Mouse (Mus musculus) midbrain, embryonic 16.5 days (tissue): Measurements from ENCODE around the gene Cdan1. TPM values are rescaled to one million over a fixed set of nuclear protein-coding genes. Genes with fewer than 3 reads are reported as not detected.

ENCODE experiments used
- ATAC-seq: fragments of 200-750 bp; cut with Nextera tagmentation; 2 replicates; pipeline ENCODE4 v1.8.0; 2017; ENCODE audit warnings: moderate TSS enrichment
- H3K27ac ChIP-seq: fragments of 300-500 bp; sonication (generic); 2 replicates; pipeline ENCODE4 v1.5.1; 2014; ENCODE audit warnings: mild to moderate bottlenecking, low read length, mixed read lengths
- H3K27me3 ChIP-seq: fragments of 300-500 bp; sonication (generic); 2 replicates; pipeline ENCODE4 v1.6.1; 2014; ENCODE audit warnings: low read depth, low read length, mixed read lengths; ENCODE audit not compliant: control insufficient read depth, insufficient read depth
- H3K36me3 ChIP-seq: fragments of 300-500 bp; sonication (generic); 2 replicates; pipeline ENCODE4 v1.6.1; 2014; ENCODE audit warnings: mild to moderate bottlenecking, low read length, moderate library complexity, mixed read lengths; ENCODE audit not compliant: control insufficient read depth, insufficient read depth
- H3K4me1 ChIP-seq: fragments of 300-500 bp; sonication (generic); 2 replicates; pipeline ENCODE4 v1.6.1; 2014; ENCODE audit warnings: mild to moderate bottlenecking, low read length, mixed read lengths; ENCODE audit not compliant: control insufficient read depth, insufficient read depth
- H3K4me2 ChIP-seq: fragments of 300-500 bp; sonication (generic); 2 replicates; pipeline ENCODE4 v1.6.1; 2014; ENCODE audit warnings: mild to moderate bottlenecking, low read length, mixed read lengths
- H3K4me3 ChIP-seq: fragments of 300-500 bp; sonication (generic); 2 replicates; pipeline ENCODE4 v1.5.1; 2014; ENCODE audit warnings: low read depth, mild to moderate bottlenecking, low read length, moderate library complexity, mixed read lengths
- H3K9ac ChIP-seq: fragments of 300-500 bp; sonication (generic); 2 replicates; pipeline ENCODE4 v1.6.1; 2014; ENCODE audit warnings: low read depth, low read length, mixed read lengths
- H3K9me3 ChIP-seq: fragments of 300-500 bp; sonication (generic); replicated peaks from 2 replicates; pipeline ENCODE4 v1.6.1; 2014; ENCODE audit warnings: mild to moderate bottlenecking, low read length, mixed read lengths; ENCODE audit not compliant: control insufficient read depth, poor library complexity, severe bottlenecking
- WGBS: fragments of 180-500 bp; shearing (Covaris S2); extraction: QIAGEN DNeasy Blood & Tissue Kit; methylation state at CpG from one replicate; pipeline ENCODE4 v1.1.7; 2014; 5-methylcytosine and 5-hydroxymethylcytosine counted together
- polyA plus RNA-seq: library from polyadenylated mRNA; unstranded; fragments of >200 nt; fragmentation: Nextera tagmentation; extraction: Ambion mirVana; gene quantifications from 2 replicates; pipeline ENCODE4 v1.2.1, GENCODE M21; 2015

Gene Cdan1
- 5.2 and 6.0 TPM in 2 replicates for polyA plus RNA-seq

GRCm38 (mm10) chr2:120849449-120850423 lies at the start of gene Cdan1:
Gene Cdan1 (minus strand): TSS chr2:120850128.
- Histone ChIP-seq H3K4me3 (peak within 1 kb of the TSS; percentile 95), H3K27me3 (no peaks in the 10 kb centered on the region), H3K4me1 (peaks cover 10% of the 10 kb centered on the region), H3K4me2 (peak within 1 kb of the TSS; percentile 82), H3K27ac (peak within 1 kb of the TSS; percentile 91), H3K9ac (peak within 1 kb of the TSS; percentile 92), H3K36me3 (no peaks in the 10 kb centered on the region), H3K9me3 (no peaks in the 10 kb centered on the region)
- peak; percentile 76 for ATAC-seq
- WGBS: 0% methylated on average over 43 of the region's 71 CpGs

- Histone ChIP-seq H3K27ac (no peak overlapping the region), H3K9ac (no peak overlapping the region), H3K27me3 (no peaks in the 10 kb centered on the region), H3K4me1 (no peaks in the 10 kb centered on the region), H3K4me2 (no peak overlapping the region), H3K4me3 (no peak overlapping the region), H3K9me3 (no peaks in the 10 kb centered on the region), H3K36me3 (peaks cover 38% of the 10 kb centered on the region)
- ATAC-seq: no peak
- WGBS: 96% methylated on average over 3 of the region's 3 CpGs
These were observed 46.4 kb upstream of the Cdan1 start for GRCm38 (mm10) chr2:120896361-120896760.

GRCm38 (mm10) chr2:120887601-120888000 lies 37.7 kb upstream of the Cdan1 start:
- Histone ChIP-seq H3K36me3 (peaks cover 19% of the 10 kb centered on the region), H3K4me3 (no peak overlapping the region), H3K4me1 (no peaks in the 10 kb centered on the region), H3K9me3 (no peaks in the 10 kb centered on the region), H3K27ac (no peak overlapping the region), H3K27me3 (no peaks in the 10 kb centered on the region), H3K4me2 (no peak overlapping the region), H3K9ac (no peak overlapping the region)
- WGBS: 92% methylated on average over 5 of the region's 5 CpGs
- no peak for ATAC-seq

- 82% methylated on average over 2 of the region's 2 CpGs for WGBS
- H3K9ac ChIP-seq: no peak overlapping the region
- no peaks in the 10 kb centered on the region for H3K27me3 ChIP-seq
- H3K27ac ChIP-seq: no peak overlapping the region
- no peak for ATAC-seq
- H3K36me3 ChIP-seq: peaks cover 23% of the 10 kb centered on the region
- H3K4me3 ChIP-seq: no peak overlapping the region
- H3K4me2 ChIP-seq: no peak overlapping the region
- H3K4me1 ChIP-seq: no peaks in the 10 kb centered on the region
- no peaks in the 10 kb centered on the region for H3K9me3 ChIP-seq
These were observed 23.3 kb upstream of the Cdan1 start for GRCm38 (mm10) chr2:120873192-120873591.

- Histone ChIP-seq H3K27ac (no peak overlapping the region), H3K27me3 (no peaks in the 10 kb centered on the region), H3K4me1 (no peaks in the 10 kb centered on the region), H3K9me3 (no peaks in the 10 kb centered on the region), H3K36me3 (peaks cover 18% of the 10 kb centered on the region), H3K4me3 (no peak overlapping the region), H3K9ac (no peak overlapping the region), H3K4me2 (no peak overlapping the region)
- 84% methylated on average over 9 of the region's 9 CpGs for WGBS
- no peak for ATAC-seq
These were observed 21.8 kb upstream of the Cdan1 start for GRCm38 (mm10) chr2:120871447-120872336.

- no peak overlapping the region for H3K9ac ChIP-seq
- H3K36me3 ChIP-seq: peaks cover 23% of the 10 kb centered on the region
- H3K4me3 ChIP-seq: no peak overlapping the region
- no peaks in the 10 kb centered on the region for H3K4me1 ChIP-seq
- no peaks in the 10 kb centered on the region for H3K9me3 ChIP-seq
- no peak overlapping the region for H3K27ac ChIP-seq
- 95% methylated on average over 5 of the region's 5 CpGs for WGBS
- no peak for ATAC-seq
- H3K27me3 ChIP-seq: no peaks in the 10 kb centered on the region
- H3K4me2 ChIP-seq: no peak overlapping the region
These were observed 17.4 kb upstream of the Cdan1 start for GRCm38 (mm10) chr2:120867336-120867735.

GRCm38 (mm10) chr2:120866561-120866960 lies 16.6 kb upstream of the Cdan1 start:
- Histone ChIP-seq H3K4me2 (no peak overlapping the region), H3K4me3 (no peak overlapping the region), H3K4me1 (no peaks in the 10 kb centered on the region), H3K36me3 (peaks cover 29% of the 10 kb centered on the region), H3K27ac (no peak overlapping the region), H3K9ac (no peak overlapping the region), H3K9me3 (no peaks in the 10 kb centered on the region), H3K27me3 (no peaks in the 10 kb centered on the region)
- 48% methylated on average over 1 of the region's 1 CpGs for WGBS
- ATAC-seq: no peak

- H3K9me3 ChIP-seq: no peaks in the 10 kb centered on the region
- H3K4me1 ChIP-seq: no peaks in the 10 kb centered on the region
- peaks cover 31% of the 10 kb centered on the region for H3K36me3 ChIP-seq
- no peak overlapping the region for H3K9ac ChIP-seq
- H3K27ac ChIP-seq: no peak overlapping the region
- H3K27me3 ChIP-seq: no peaks in the 10 kb centered on the region
- WGBS: 97% methylated on average over 1 of the region's 1 CpGs
- ATAC-seq: no peak
- no peak overlapping the region for H3K4me2 ChIP-seq
- H3K4me3 ChIP-seq: no peak overlapping the region
These were observed 13.5 kb upstream of the Cdan1 start for GRCm38 (mm10) chr2:120863389-120863788.
